Mouse (Mus musculus) mouse trophoblast stem cell (cell line): ENCODE results near the gene Eif2ak3.

Experiments used
- in situ Hi-C, 2 experiments: fragments of 300-500 bp; cut with MseI, MboI; formaldehyde crosslinking; loops; 2 replicates in 1 of 2; 3 replicates in 1 of 2; pipeline ENCODE4 v1.15.1; 2025

Eif2ak3 gene

GRCm38 (mm10) chr6:70898166-70898565 lies 53.9 kb downstream of the Eif2ak3 start:
- in situ Hi-C loops = no loop called here

GRCm38 (mm10) chr6:70899594-70900003 lies 55.3 kb downstream of the Eif2ak3 start:
- in situ Hi-C loops = no loop called here

- in situ Hi-C loops = no loop called here
These were observed 59.4 kb downstream of the Eif2ak3 start for GRCm38 (mm10) chr6:70903689-70904088.

GRCm38 (mm10) chr6:70909572-70909971 lies 65.3 kb downstream of the Eif2ak3 start:
- in situ Hi-C loops = no loop called here

- in situ Hi-C loops = no loop called here
These were observed 66.0 kb downstream of the Eif2ak3 start for GRCm38 (mm10) chr6:70910285-70910684.

GRCm38 (mm10) chr6:70911668-70912395 lies 67.5 kb downstream of the Eif2ak3 start:
- in situ Hi-C loops = no loop called here

GRCm38 (mm10) chr6:70912396-70912765 lies 68.1 kb downstream of the Eif2ak3 start:
- in situ Hi-C loops = no loop called here

GRCm38 (mm10) chr6:70918827-70919226 lies 74.5 kb downstream of the Eif2ak3 start, which contains the start of gene Tex37:
Gene Tex37 (minus strand): TSS chr6:70918927.
- in situ Hi-C loops = no loop called here

GRCm38 (mm10) chr6:70921274-70922074 lies 77.2 kb downstream of the Eif2ak3 start:
- in situ Hi-C loops = no loop called here

- in situ Hi-C loops = no loop called here
These were observed 87.5 kb downstream of the Eif2ak3 start for GRCm38 (mm10) chr6:70931801-70932200.

GRCm38 (mm10) chr6:70953274-70953673 lies 109.0 kb downstream of the Eif2ak3 start:
- in situ Hi-C loops = no loop called here

- in situ Hi-C loops = no loop called here
These were observed 109.7 kb downstream of the Eif2ak3 start for GRCm38 (mm10) chr6:70954040-70954439.
